Mouse (Mus musculus): Measurements from ENCODE around the gene Cyp4f17.
"Not testable (repeated sequence)": the region's sequence is repeated elsewhere in the genome, so short reads cannot be mapped to it uniquely, and the experiment has no call there.

Gene Cyp4f17

GRCm38 (mm10) chr17:32505851-32506728, at the start of gene Cyp4f17:
Gene Cyp4f17, plus strand, starts transcription at chr17:32506050.
- DNase-seq = peak; percentile 72 to 78

DNA sequence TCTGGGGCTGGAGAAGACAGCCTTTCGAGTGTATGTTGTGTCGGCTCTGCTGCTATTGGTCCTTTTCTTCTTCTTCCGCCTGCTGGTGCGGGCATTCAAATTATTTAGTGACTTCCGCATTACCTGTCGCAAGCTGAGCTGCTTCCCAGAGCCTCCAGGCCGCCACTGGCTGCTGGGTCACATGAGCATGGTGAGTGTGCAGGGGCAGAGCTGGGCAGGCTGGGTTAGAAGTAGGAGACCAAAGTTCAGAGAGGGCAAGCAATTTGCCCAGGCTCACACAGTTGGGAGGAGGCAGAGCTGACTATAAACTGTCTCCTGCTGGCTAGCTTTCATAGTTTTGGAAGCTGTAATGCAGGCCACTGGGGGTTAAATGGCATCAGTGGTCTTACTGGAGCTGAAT, 37.4 kb upstream of the Cyp4f17 start:
- DNase-seq = peak; percentile 26 to 34

DNA sequence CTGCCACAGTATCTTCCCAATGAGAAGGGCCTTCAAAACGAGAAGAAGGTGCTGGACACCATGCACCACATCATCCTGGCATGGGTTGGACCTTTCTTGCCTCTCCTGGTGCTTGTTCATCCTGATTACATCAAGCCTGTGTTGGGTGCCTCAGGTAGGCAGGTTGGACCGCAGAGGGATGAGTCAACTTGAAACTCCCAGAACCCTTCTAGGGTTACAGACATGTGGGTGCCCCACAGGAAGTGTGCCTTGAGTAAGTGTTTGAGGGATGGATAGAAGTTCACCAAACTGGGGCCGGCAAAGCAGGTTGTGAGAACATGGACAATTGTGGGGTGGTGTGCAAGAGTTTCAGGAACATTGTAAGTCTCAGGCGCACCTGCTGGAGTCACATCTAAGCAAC, 35.1 kb upstream of the Cyp4f17 start:
- DNase-seq = no peak

GRCm38 (mm10) chr17:32472176-32472575, 33.7 kb upstream of the Cyp4f17 start:
- no peak for DNase-seq

- no peak for DNase-seq
These were observed 30.8 kb upstream of the Cyp4f17 start for GRCm38 (mm10) chr17:32474954-32475560.

DNA sequence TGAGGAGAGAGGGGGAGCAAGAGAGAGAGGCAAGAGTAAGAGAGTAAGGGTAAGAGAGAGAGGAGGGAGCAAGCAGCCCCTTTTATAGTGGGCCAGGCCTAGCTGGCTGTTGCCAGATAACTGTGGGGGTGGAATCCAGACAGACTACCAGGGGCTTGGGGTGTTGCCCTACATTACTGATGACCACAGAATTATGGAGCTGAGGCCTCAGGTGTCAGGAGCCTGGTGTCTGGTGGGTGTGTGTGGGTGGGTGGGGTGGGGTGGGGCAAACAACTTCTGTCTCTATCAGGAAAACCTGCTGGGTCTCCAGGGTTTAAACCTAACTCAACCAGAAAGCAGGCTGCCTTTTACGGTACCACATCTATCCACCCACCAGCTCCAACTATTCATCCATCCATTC, 28.6 kb upstream of the Cyp4f17 start:
- no peak for DNase-seq

DNA sequence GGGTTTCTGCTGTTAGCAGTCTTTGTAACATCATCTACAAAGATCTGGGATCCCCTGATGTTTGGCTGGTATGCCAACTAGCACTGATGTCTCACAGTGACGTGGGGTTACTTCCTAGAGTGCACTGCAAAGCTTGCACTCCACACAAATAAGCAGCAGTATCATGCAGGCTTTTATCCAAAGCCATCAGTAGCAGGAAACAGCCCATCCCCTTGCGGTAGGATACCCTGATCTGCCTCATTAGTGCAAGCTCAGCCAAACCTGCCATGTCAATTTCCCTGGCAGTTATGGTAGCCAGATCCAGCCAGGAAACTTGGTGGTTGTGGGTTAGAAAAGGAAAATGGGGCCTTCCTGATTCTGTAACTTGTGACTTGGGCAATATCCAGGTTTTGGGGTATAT, 27.1 kb upstream of the Cyp4f17 start:
- no peak for DNase-seq

GRCm38 (mm10) chr17:32479554-32480506, 26.0 kb upstream of the Cyp4f17 start:
- peak in 1 of 2 experiments; percentile 29 for DNase-seq

DNA sequence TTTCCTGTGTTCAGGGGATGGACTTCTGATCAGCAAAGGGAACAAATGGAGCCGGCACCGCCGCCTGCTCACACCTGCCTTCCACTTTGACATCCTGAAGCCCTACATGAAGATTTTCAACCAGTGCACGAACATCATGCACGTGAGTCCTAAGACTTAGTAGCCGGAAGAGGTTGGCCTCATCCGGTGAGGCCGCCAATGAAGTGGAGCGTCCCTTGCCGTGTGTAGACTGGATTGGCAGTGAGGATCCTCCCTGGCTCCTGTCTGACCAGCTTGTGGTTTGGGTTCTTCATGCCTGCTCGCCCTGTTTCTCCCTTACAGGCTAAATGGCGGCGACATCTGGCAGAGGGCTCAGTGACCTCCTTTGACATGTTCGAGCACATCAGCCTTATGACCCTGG, 24.1 kb upstream of the Cyp4f17 start:
- DNase-seq = no peak

DNA sequence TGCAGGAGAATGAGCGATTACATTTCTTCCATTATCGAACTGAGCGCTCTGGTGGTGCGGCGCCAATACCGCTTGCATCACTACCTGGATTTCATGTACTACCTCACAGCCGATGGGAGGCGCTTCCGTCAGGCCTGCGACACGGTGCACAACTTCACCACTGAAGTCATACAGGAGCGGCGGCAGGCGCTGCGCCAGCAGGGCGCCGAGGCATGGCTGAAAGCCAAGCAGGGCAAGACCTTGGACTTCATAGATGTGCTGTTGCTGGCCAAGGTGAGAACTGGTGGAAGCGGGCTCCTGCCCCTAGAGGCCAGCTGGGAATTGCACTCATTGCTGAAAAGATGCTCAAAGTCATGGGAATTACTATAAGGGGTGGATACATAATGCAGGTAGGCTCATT, 22.6 kb upstream of the Cyp4f17 start:
- DNase-seq = peak; percentile 96 to 97

- peak; percentile 33 to 51 for DNase-seq
These were observed 13.4 kb upstream of the Cyp4f17 start for GRCm38 (mm10) chr17:32492349-32492980.

GRCm38 (mm10) chr17:32494601-32495000, 11.2 kb upstream of the Cyp4f17 start:
- peak; percentile 78 to 85 for DNase-seq

GRCm38 (mm10) chr17:32500511-32500910, 5.3 kb upstream of the Cyp4f17 start:
- DNase-seq = not testable (repeated sequence)

DNA sequence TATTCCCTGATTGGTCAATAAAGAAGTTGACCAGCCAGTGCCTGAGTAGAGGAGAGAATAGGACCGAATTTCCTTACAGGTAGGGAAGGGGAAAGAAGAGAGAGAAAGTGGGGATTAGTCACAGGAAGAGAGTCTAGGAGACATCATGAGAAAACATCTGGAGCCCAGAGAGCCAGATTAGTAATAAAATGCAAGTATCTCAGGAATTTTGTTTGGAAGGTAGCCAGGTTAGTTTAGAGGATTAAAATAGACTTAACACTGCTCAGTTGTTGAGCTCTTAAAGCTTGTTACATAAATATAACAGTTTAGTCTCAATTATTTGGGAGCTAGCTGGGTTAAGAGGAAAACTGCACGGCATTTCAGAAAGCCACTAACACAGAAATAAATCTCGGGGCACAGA, 4.8 kb upstream of the Cyp4f17 start:
- DNase-seq = peak in 1 of 2 experiments; percentile 23

DNA sequence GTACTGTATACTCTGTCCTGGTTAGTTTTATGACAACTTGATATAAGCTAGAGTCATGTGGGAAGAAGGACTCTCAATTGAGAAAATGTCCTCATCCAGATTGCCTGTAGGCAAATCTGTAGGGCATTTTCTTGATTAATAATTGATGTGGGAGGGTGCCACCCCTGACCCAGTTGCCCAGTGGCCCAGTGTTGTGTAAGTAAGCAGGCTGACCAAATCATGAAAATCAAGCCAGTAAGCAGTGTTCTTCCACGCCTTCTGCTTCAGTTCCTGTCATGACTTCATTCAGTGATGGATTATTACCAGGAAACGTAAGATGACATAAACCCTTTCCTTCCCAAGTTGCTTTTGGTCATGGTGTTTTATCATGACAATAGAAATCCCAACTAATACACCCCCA, 2.7 kb upstream of the Cyp4f17 start:
- peak in 1 of 2 experiments; percentile 52 for DNase-seq

GRCm38 (mm10) chr17:32506729-32507245, 937 bp downstream of the Cyp4f17 start:
- peak in 1 of 2 experiments; percentile 34 for DNase-seq

DNA sequence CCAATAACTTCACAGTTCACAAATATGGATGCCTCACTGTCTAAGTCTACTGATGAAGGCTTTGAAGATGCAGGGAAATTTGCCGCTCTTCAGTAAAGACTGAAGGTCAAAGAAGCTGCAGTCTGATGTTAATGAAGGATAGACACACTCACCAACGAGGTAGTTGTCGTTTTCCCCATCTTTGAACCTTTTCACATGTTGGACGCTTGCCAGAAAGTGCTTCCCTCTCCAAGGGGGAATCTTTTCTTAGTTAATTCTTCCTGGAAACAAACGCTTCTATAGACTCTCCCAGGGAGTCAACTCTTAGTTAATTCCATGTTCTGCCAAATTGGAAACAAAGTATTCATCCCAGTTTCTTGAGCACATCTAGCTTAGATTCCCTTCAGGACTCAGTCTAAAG, 10.3 kb downstream of the Cyp4f17 start:
- no peak for DNase-seq

DNA sequence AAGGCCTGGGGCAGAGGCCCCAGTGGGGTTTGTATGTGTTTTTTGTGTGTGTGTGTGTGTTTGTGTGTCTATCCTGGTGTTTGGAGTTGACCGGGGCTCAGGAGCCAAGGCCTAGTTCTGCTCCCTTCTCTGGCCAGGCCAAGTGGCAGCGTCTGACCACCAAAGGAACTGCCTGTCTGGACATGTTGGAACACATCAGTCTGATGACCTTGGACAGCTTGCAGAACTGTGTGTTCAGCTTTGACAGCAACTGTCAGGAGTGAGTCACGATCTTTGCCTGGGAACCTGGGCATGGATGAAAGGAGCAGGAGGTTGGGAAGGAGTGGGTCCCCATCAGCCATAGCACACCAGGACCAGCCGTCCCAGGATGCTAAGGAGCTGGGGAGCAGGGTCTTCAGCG, 16.1 kb downstream of the Cyp4f17 start:
- DNase-seq = no peak

- no peak for DNase-seq
These were observed 16.5 kb downstream of the Cyp4f17 start for GRCm38 (mm10) chr17:32522386-32522785.

GRCm38 (mm10) chr17:32522816-32523215, 17.0 kb downstream of the Cyp4f17 start:
- DNase-seq = no peak

GRCm38 (mm10) chr17:32523895-32524294, 18.0 kb downstream of the Cyp4f17 start:
- no peak for DNase-seq

- DNase-seq = not testable (repeated sequence)
These were observed 20.5 kb downstream of the Cyp4f17 start for GRCm38 (mm10) chr17:32526341-32526740.

All from kidney, postnatal 36 days (tissue).